Comparison of ENCODE assay signal across 16 mouse cellular contexts in genomic region chr14:18127385-18127784, GRCm38 (mm10).
DNase-seq lines count a peak whose midpoint lies in the region; ATAC-seq lines count a peak whose summit lies in the region.
"Had no signal": no experiment of that assay in that cellular context is flagged by ENCODE, and none has a peak within 500 bp of the region (broad histone marks: within the 10 kb centered on the region; RNA-seq: fewer than 3 reads in every experiment).

No protein-coding gene starts in this region.

- DNase-seq in frontal cortex, adult 2 months (ENCODE audit: extremely low spot score in 1 of 2, low spot score in 1 of 2), result no peak
- DNase-seq: adrenal gland, adult 2 months; adrenal gland, adult 8-10 months; adrenal gland, postnatal 10 days; adrenal gland, postnatal 14 days; adrenal gland, postnatal 25 days; adrenal gland, postnatal 36 days; B cell, adult 2 months; cerebellum, adult 11 months; cerebellum, adult 11-12 months; cerebellum, adult 18-20 months; cerebellum, adult 2 months had no signal

- ATAC-seq in frontal cortex, adult (ENCODE audit: low TSS enrichment), result peak; percentile 93
- ATAC-seq: activated CD4-positive, CD25-positive, alpha-beta regulatory T cell, adult 4 months; CD4-positive, CD25-positive, alpha-beta regulatory T cell, adult 4 months; Patski had no signal
